Mouse (Mus musculus) neural tube, embryonic 12.5 days (tissue): ENCODE results near the gene Dnttip1. TPM values are rescaled to one million over a fixed set of nuclear protein-coding genes. Genes with fewer than 3 reads are reported as not detected.

Experiments
- polyA plus RNA-seq: library from polyadenylated mRNA; unstranded; fragments of >200 nt; fragmentation: Nextera tagmentation; extraction: Ambion mirVana; gene quantifications from 2 replicates; pipeline ENCODE4 v1.2.1, GENCODE M21; 2016

Dnttip1 gene
- polyA plus RNA-seq, 1 experiment from 2014 or later = 92.2 TPM

Other genes with a start within 250 kb of the Dnttip1 start
- 50.0 and 55.3 TPM in 2 replicates for gene Pigt, start 248.5 kb upstream of the Dnttip1 start, polyA plus RNA-seq
- gene Wfdc2, start 183.6 kb upstream of the Dnttip1 start, polyA plus RNA-seq = 5.1 and 6.5 TPM in 2 replicates
- gene Spint3, start 172.5 kb upstream of the Dnttip1 start, polyA plus RNA-seq = not detected in 2 replicates
- gene Wfdc6a, start 160.5 kb upstream of the Dnttip1 start, polyA plus RNA-seq = not detected in 2 replicates
- not detected in 2 replicates for gene Eppin, start 152.4 kb upstream of the Dnttip1 start, polyA plus RNA-seq
- gene Wfdc6b, start 132.5 kb upstream of the Dnttip1 start, polyA plus RNA-seq = not detected in 2 replicates
- gene Wfdc8, start 132.4 kb upstream of the Dnttip1 start, polyA plus RNA-seq = not detected in 2 replicates
- gene Wfdc16, start 107.2 kb upstream of the Dnttip1 start, polyA plus RNA-seq = not detected in 2 replicates
- gene Wfdc10, start 89.9 kb upstream of the Dnttip1 start, polyA plus RNA-seq = 0.48 and 0.51 TPM in 2 replicates
- gene Wfdc9, start 89.4 kb upstream of the Dnttip1 start, polyA plus RNA-seq = not detected in 2 replicates
- gene Wfdc11, start 71.9 kb upstream of the Dnttip1 start, polyA plus RNA-seq = not detected in 2 replicates
- gene Wfdc13, start 60.9 kb upstream of the Dnttip1 start, polyA plus RNA-seq = not detected in 2 replicates
- gene Spint4, start 47.5 kb upstream of the Dnttip1 start, polyA plus RNA-seq = not detected in 2 replicates
- not detected in 2 replicates for gene Spint5, start 30.7 kb upstream of the Dnttip1 start, polyA plus RNA-seq
- gene Wfdc3, start 52 bp upstream of the Dnttip1 start, polyA plus RNA-seq = 0.44 and 0.72 TPM in 2 replicates
- gene Ube2c, start 23.9 kb downstream of the Dnttip1 start, polyA plus RNA-seq = 311 and 340 TPM in 2 replicates
- 26.2 and 36.5 TPM in 2 replicates for gene Tnnc2, start 34.0 kb downstream of the Dnttip1 start, polyA plus RNA-seq
- 14.2 and 15.6 TPM in 2 replicates for gene Snx21, start 39.8 kb downstream of the Dnttip1 start, polyA plus RNA-seq
- 15.9 and 19.6 TPM in 2 replicates for gene Acot8, start 58.9 kb downstream of the Dnttip1 start, polyA plus RNA-seq
- 11.8 and 14.1 TPM in 2 replicates for gene Zswim3, start 59.1 kb downstream of the Dnttip1 start, polyA plus RNA-seq
- gene Zswim1, start 76.7 kb downstream of the Dnttip1 start, polyA plus RNA-seq = 22.8 and 23.7 TPM in 2 replicates
- not detected in 2 replicates for gene Spata25, start 82.6 kb downstream of the Dnttip1 start, polyA plus RNA-seq
- 105 and 114 TPM in 2 replicates for gene Ctsa, start 86.9 kb downstream of the Dnttip1 start, polyA plus RNA-seq
- gene Neurl2, start 87.5 kb downstream of the Dnttip1 start, polyA plus RNA-seq = 4.5 and 5.6 TPM in 2 replicates
- 87.9 and 93.1 TPM in 2 replicates for gene Pltp, start 111.7 kb downstream of the Dnttip1 start, polyA plus RNA-seq
- gene Pcif1, start 133.3 kb downstream of the Dnttip1 start, polyA plus RNA-seq = 83.4 and 86.4 TPM in 2 replicates
- 14.5 and 17.2 TPM in 2 replicates for gene Zfp335, start 165.8 kb downstream of the Dnttip1 start, polyA plus RNA-seq
- 5.0 TPM in 2 replicates for gene Mmp9, start 194.8 kb downstream of the Dnttip1 start, polyA plus RNA-seq
- gene Slc12a5, start 214.8 kb downstream of the Dnttip1 start, polyA plus RNA-seq = 12.7 and 13.9 TPM in 2 replicates